Mouse (Mus musculus) testis, postnatal 10 days (tissue): ENCODE measurements at regions not wholly inside any gene's neighbourhood (a gene's known extent, or its start where the extent isn't known, plus 50 kb on each side); places are given as distances from the start of the nearest gene placed in this dataset.

ENCODE experiments used
- DNase-seq: peaks from one replicate; pipeline ENCODE4 v3.0.0; 2021; ENCODE audit warnings: low spot score

DNA sequence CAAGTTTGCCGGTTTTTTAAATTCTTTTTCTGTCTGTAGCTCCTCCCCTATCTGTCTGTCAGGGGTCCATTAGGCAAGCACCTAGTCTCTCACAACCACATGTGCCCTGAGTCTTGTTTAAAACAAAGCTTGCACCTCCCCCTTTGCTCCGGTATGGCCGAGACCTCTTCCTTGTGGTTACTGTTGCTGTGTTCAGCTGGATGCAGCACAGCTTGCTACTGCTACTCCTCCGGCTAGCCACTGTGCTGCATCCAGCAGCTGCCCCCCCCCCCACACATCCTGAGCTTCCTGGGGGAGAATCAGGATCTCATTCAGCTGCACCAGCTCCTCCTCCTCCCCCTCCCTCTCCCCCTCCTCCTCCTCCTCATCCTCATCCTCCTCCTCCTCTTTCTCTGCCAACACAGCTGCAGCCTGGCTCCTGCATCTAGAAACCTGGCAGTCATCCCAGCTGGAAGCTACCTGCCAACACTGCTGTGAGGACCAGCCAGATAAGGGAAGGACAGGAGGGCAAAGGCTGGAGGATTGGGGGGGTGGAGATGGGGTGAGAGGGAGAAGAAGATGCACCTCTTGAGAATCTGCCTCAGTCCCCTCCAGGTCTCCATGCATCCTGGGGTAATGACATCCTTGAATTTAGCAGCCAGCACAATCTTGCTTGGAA is 114.8 kb upstream of the Tmem260 start:
- DNase-seq, result no peak

DNA sequence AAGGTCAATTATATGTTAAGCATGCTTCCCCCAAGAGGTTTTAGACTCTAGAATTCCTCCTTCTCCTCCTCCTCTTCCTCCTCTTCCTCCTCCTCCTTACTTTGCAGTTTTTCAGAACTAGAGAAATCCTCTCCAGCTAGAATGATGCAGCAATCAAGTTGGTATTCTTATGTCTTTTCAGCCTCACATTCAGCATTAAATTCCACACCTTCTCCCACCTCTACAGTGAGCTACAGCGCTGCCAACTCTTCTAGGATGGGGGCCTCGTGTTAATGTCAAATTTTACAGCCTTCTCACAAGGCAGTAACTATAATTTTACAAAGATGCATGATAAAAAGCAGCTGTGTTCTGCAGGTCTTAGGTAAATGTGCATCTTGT is 114.3 kb upstream of the Tmem260 start:
- no peak for DNase-seq

DNA sequence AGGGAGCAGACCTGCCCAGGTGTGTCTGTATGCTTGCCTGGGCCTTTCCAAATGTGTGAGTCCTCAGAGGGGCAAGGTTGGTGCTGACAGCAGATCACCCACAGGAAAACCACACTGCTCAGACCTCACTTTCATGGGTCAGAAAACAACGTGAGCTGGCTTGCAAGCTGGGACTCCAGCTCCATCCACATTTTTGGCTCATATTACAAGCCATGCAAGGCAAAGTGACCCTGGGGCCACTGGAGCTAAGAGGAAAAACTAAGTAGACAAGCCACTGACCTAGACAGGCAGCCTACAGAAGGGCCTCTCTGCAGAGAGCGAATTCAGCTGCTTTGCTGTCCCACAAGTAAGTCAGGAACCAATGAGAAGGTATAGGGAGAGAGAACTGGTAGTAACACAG is 113.7 kb upstream of the Tmem260 start:
- no peak for DNase-seq

DNA sequence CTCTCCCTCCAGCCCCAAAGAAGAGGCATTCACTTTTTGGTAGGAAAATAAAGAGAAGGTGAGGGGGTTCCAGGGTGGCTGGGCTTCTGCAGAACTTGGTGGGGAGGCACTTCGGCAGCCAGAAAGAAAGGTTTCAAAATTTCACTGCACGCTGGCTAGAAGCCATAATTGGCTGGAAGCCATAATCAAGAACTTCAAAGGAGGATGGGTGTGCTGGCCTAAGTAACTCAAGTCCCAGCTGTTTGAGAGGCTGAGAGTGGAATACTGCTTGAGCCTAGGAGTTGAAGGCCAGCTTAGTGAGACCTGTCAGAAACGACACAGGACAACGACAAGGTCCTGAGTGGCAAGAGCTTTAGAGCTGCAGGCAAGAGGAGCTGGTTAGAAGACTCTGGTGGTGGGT is 113.3 kb upstream of the Tmem260 start:
- no peak for DNase-seq

DNA sequence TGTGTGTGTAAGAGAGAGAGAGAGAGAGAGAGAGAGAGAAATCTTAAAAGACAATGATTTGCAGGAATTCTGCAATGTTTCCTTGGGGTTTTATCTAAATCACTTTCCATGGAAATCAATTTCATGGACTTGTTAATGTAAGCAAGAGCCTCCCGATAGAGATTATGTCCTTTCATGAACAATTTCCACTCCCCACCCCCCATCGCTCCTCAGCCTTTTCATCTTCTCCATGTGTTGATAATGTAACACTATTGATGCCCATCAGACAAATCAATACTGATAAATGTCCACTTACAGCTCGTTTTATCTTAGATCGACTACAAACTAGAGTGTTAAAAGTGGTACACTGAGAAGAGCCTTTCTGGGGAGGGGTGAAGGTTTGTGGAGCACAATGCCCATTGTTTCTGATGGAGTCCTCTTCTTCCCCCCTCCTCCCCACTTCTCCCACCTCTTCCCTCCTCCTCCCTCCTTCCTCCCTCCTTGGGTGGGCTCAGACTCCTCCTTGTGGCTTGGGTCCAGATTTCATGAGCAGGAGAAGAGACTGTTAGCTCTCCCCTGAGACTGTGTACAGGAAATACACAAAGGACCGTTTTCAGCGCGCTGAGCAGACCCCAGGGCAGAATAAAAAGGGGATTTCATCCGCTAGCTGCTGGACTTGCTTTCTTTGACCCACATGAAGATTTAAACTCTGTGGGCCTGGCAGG is 111.7 kb upstream of the Tmem260 start:
- no peak for DNase-seq

DNA sequence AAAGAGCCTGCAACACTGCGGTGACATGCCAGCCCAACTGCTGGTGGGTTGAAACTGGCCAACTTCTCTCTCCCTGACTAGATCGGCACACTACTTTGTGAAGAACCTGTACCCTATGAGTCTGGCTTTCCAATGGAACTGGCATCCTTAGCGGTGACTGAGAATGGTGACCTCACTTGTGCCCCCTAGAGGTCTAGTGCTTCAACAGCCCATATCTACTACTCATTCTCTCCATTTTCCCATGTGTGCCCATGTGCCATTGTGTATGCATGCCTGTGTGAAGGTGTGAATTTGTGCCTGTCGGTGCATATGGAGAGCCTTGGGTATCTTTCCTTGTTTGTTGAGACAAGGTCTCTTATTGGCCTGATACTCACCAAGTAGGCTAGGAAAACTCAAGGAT is 106.5 kb upstream of the Tmem260 start:
- DNase-seq, result no peak

DNA sequence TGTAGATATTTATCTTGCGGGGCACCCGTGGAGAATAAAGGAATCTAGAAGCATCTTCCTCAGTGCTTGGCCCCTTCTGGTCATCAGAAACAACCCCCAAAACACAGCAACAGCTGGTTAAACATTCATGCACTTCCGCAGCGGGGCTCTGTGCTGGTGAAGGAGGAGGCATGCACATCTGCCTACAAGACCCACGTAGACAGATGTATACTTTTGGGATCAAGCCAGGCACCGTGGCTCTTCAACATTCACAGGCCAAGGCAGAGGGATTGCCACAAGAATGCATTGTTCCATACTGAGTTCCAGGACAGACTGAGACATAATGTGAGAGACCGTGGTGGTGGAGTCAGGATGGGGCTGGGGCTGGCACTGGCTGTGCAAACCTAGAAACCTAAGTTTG is 103.0 kb upstream of the Tmem260 start:
- DNase-seq, result no peak

DNA sequence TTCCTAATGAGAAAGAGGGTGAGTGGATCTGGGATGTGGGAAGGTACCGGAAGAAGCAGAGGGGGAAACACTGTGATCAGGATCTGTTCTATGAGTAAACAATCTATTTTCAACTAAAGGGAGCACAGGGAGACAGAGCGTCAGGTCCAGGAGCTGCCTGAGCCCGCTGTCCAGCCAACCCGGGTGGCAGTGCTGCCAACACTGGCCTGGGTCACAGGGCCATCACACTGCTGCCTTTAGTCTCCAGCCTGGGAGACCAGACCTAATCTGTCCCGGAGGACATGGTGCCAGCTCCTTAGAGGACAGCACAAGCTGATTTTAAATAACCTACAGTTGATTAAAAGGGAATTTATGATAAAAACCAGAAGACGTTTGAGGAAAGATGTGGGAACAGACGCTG is 100.0 kb upstream of the Tmem260 start:
- no peak for DNase-seq

DNA sequence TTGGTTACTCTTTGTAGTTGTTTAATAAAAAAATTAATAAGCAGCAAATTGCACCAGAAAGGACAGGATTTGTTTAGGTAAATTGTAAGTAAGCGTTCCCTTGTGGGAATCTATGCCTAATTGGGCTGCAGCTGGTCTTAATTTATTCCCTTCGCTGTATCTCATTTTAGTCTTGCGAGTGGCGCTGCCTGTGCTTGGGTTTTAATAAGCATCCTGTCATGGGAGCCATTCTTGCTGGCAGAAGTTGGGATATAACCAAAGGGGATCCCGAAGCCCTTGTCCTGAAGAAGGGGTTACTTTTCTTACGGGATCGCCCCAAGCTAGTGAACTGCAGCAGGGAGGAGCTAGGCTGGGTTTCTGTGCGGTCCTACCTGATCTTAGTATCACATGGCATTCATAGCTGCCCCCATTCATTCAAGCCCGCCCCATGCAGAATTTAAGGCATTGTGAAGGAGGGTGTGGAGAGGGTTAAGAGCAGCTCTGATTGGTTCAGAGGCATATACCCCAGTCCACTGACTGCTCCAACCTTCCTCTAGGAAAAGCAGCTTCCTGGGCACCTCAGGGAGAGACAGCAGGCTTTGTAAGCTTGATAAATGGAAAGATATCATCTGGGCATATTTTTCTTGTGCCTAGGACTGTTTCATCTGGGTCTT is 96.4 kb upstream of the Tmem260 start:
- DNase-seq, result no peak

DNA sequence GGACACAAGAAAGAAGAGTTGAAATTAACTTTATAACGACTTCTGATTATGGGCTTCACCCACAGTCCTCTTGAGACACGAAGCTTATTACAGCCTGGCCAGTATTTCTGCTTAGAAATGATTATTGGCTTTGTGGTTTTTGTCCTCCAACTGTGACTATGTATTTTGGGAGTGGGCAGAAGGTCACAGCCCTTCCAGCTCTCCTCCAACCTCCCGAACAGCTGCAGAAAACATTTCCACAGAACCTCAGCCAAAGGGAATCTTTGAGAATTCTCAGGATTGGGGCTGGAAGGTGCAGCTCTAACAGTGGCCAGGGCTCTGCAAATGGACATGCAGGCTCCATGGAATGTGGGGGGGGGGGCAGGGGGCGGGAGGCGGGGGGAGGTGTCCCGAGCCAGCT is 94.3 kb upstream of the Tmem260 start:
- no peak for DNase-seq

DNA sequence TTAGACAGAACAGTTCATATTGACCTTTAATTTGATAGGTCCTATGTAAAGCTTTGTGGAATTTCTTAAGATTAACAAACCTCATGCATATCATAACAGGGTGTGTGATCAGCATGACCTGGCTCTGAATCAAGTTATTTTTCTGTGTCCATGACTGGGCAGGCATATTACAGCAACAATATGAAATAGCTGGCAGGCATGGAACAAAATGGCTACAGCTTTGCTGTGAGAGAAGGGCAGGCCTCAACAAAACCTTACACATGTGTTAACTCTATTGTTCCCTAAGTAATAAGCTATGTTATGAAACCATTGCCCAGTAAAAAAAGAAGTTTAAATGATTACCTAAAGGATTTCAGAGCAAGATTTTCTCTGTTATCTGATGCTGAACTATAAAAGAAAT is 93.1 kb upstream of the Tmem260 start:
- DNase-seq, result no peak

DNA sequence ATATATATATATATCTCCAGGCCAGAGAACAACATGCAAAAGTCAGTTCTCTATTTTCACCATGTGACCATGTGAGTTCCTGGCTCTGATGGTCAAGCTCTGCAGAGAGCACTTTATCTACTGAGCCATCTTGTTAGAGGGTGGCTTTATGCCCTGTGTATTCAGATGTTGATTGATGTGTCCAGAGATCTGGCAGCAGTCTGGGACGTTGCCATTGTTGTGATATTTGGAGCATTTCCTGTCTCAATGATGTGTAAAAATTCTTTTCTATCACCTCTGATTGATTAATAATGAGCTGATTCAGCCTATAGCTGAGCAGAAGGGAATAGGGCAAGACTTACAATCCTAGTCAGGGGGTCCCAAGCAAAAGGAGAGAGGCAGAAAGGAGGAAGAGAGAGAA is 91.7 kb upstream of the Tmem260 start:
- no peak for DNase-seq

DNA sequence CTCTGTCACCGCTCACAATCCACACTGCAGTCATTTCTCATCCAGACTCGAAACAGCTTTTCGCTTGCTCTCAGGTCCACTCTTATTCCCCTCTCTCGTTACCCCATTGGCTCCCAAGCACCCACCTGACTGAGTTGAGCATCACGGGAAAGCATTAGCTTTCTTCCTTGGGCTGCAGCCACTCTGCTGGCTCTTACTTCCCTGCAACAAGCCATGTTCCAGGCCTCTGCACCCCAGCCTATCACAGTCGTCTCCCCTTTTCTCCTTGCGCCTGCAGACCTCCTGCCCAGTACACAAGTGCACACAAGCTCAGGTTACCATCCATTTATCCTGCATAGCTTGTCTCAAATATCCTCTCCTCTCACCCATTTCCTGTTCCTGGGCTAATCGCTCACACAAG is 88.5 kb upstream of the Tmem260 start:
- DNase-seq, result no peak

DNA sequence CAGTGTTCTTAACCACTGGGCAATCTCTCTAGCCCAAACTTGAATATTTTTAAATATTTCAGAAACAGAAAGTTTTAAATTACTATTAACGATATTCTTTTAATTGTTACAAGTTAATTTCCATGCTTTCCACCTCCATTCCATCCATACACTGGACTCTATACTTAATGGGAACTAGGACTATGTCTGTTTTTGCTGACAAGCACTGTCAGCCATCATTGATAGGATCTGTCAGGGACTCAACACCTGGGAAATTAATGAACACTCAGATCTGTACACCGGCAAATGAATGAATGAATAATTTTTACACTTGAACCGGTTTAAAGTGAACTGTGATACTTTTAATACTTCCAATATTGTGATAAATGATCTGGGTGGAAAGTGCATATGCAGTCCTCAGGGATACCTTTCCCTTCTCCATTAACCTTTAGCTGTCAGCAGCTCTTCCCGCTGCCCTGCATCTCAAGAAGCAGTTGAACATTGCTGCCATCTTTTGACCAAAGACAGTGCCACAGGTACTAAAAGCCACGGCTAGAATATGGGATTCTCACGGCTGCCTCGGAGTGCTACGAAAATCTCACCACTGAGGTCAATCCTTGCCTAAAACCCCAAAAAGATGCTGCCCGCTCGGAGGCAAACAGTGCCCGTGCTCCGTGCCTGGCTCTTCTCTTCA is 87.3 kb upstream of the Tmem260 start:
- no peak for DNase-seq

DNA sequence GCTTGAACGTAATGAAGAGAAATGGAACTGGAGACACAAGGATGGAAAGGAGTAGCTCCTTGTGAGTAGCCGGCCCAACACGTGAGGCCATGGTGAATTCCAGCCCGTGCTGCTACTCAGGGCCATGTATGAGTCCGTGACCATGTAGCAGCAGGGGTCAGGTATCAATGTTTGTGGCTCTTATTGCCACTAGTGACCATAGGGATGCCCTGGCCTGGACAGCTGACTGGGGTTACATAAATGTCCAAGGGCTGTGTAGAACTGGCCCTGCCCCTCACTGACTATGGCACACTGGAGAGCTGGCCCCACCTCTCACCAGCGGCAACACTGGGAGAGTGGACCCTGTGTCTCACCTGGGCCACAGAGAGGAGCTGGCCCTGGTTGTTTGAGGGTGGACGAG is 84.1 kb upstream of the Tmem260 start:
- no peak for DNase-seq

DNA sequence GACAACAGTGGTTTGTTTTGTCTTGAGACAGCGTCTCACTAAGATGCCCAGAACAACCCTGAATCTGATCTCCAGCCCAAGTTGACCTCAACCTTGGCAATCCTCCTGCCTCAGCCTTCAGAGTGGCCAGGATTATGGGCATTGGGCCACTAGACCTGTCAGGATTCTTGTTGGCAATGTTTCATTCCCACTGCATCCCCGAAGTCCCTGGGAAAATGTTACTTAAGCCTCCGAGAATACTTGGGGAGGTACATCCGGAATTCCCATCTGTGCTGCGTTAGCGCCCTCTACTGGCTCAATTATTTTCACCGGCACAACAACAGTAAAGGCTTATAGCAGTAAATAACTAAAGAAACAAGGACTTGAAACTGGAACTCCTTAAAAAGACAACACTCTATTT is 78.9 kb upstream of the Tmem260 start:
- peak; percentile 82 for DNase-seq

DNA sequence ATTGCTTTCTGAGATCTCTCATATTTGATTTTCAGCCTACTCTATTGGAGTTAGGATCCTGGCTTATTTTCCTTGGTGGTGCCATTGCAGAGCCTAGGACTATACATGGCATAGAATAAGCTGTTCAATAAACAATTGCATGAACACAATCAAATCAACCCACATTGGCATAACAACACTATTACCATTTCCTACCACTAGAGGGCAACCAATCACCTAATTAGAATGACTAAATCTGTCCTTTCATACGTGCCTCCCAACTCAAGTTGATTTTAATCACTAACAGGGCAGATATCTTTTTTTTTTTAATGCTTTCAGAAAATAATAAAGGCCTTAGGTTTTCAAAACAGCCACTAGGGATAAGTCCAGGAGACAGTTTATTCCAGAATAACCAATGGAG is 75.6 kb upstream of the Tmem260 start:
- no peak for DNase-seq

DNA sequence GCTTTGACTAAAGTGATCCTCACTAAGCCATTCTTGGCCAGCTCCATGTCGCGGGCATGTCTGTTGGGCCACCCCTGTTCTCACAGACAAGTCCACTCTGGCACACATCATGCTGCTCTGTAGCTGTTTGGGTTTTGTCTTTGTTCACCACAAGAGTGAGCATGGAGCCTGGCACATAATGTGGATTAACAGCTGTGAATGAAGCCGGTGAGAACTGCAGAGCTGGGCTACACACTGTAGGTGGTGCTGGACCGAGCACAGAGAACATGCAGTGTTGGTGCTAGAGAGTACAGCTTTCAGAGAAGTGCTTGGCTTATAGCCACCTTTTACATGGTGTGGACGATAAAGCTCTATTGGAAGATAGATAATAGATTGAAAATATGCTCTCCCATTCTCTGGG is 74.2 kb upstream of the Tmem260 start:
- peak; percentile 51 for DNase-seq

DNA sequence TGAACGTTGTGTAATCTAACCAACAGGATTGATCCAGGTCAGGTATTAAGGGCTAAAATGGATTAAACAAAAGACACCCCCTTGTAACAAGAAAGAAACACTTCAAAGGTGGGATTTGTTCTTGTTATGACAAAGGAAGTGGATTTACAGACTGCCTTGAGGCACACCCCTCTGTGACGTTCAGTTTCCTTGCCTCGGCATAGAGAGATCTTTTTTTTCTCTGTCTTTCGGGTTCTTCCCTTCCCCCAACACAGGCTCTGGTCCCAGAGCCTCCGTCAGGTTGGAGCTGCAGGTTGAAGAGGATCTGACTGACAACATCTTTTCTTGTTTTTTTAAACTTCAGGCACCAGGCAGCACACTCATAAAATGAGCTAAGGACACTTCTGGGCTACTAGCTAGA is 69.8 kb upstream of the Tmem260 start:
- DNase-seq, result no peak
